Mouse (Mus musculus): ENCODE results near the gene Sec24d. TPM values are rescaled to one million over a fixed set of nuclear protein-coding genes. Genes with fewer than 3 reads are reported as not detected.

Gene Sec24d
- polyA plus RNA-seq, 1 experiment from 2014 or later, result 21.5 TPM

GRCm38 (mm10) chr3:123288856-123289570 is 21.8 kb downstream of the Sec24d start:
- no peak overlapping the region for H3K9ac ChIP-seq (ENCODE audit: low read length)
- H3K9me3 ChIP-seq (ENCODE audit: control insufficient read depth, low read length), result no peaks in the 10 kb centered on the region
- H3K27ac ChIP-seq (ENCODE audit: low read depth, low read length), result no peak overlapping the region
- no peaks in the 10 kb centered on the region for H3K4me1 ChIP-seq (ENCODE audit: control insufficient read depth, insufficient read depth, low read length)
- no peak overlapping the region for H3K4me3 ChIP-seq (ENCODE audit: low read depth, low read length)
- no peak overlapping the region for H3K4me2 ChIP-seq
- 57% methylated on average over 9 of the region's 9 CpGs for WGBS
- no peak for DNase-seq (ENCODE audit: low spot score, missing footprints)
- ATAC-seq (ENCODE audit: low FRiP score), result no peak
- H3K36me3 ChIP-seq (ENCODE audit: control insufficient read depth, insufficient read depth, low read length), result no peaks in the 10 kb centered on the region
- no peaks in the 10 kb centered on the region for H3K27me3 ChIP-seq (ENCODE audit: control insufficient read depth, insufficient read depth, low read length)

GRCm38 (mm10) chr3:123291670-123292069 is 24.4 kb downstream of the Sec24d start:
- no peak overlapping the region for H3K4me3 ChIP-seq (ENCODE audit: low read depth, low read length)
- DNase-seq (ENCODE audit: low spot score, missing footprints) (no peak), ATAC-seq (ENCODE audit: low FRiP score) (no peak)
- no peaks in the 10 kb centered on the region for H3K27me3 ChIP-seq (ENCODE audit: control insufficient read depth, insufficient read depth, low read length)
- H3K4me1 ChIP-seq (ENCODE audit: control insufficient read depth, insufficient read depth, low read length), result no peaks in the 10 kb centered on the region
- H3K9ac ChIP-seq (ENCODE audit: low read length), result no peak overlapping the region
- no peak overlapping the region for H3K4me2 ChIP-seq
- no peaks in the 10 kb centered on the region for H3K9me3 ChIP-seq (ENCODE audit: control insufficient read depth, low read length)
- no peak overlapping the region for H3K27ac ChIP-seq (ENCODE audit: low read depth, low read length)
- no peaks in the 10 kb centered on the region for H3K36me3 ChIP-seq (ENCODE audit: control insufficient read depth, insufficient read depth, low read length)

GRCm38 (mm10) chr3:123296654-123297053 is 29.4 kb downstream of the Sec24d start:
- no peak for DNase-seq (ENCODE audit: low spot score, missing footprints)
- ATAC-seq (ENCODE audit: low FRiP score), result no peak
- 74% methylated on average over 11 of the region's 11 CpGs for WGBS
- Histone ChIP-seq H3K27me3 (ENCODE audit: control insufficient read depth, insufficient read depth, low read length) (no peaks in the 10 kb centered on the region), H3K4me2 (no peak overlapping the region), H3K27ac (ENCODE audit: low read depth, low read length) (no peak overlapping the region), H3K9me3 (ENCODE audit: control insufficient read depth, low read length) (no peaks in the 10 kb centered on the region), H3K4me1 (ENCODE audit: control insufficient read depth, insufficient read depth, low read length) (no peaks in the 10 kb centered on the region), H3K9ac (ENCODE audit: low read length) (no peak overlapping the region), H3K36me3 (ENCODE audit: control insufficient read depth, insufficient read depth, low read length) (no peaks in the 10 kb centered on the region), H3K4me3 (ENCODE audit: low read depth, low read length) (no peak overlapping the region)

GRCm38 (mm10) chr3:123298283-123298682 is 31.0 kb downstream of the Sec24d start:
- no peak overlapping the region for H3K9ac ChIP-seq (ENCODE audit: low read length)
- DNase-seq (ENCODE audit: low spot score, missing footprints), result no peak
- 92% methylated on average over 9 of the region's 9 CpGs for WGBS

GRCm38 (mm10) chr3:123301521-123301920 is 34.3 kb downstream of the Sec24d start:
- no peak for DNase-seq (ENCODE audit: low spot score, missing footprints)
- Histone ChIP-seq H3K4me3 (ENCODE audit: low read depth, low read length) (no peak overlapping the region), H3K9me3 (ENCODE audit: control insufficient read depth, low read length) (no peaks in the 10 kb centered on the region), H3K4me1 (ENCODE audit: control insufficient read depth, insufficient read depth, low read length) (no peaks in the 10 kb centered on the region), H3K27ac (ENCODE audit: low read depth, low read length) (no peak overlapping the region), H3K9ac (ENCODE audit: low read length) (no peak overlapping the region), H3K27me3 (ENCODE audit: control insufficient read depth, insufficient read depth, low read length) (no peaks in the 10 kb centered on the region), H3K36me3 (ENCODE audit: control insufficient read depth, insufficient read depth, low read length) (no peaks in the 10 kb centered on the region), H3K4me2 (no peak overlapping the region)
- 97% methylated on average over 2 of the region's 2 CpGs for WGBS
- ATAC-seq (ENCODE audit: low FRiP score), result no peak

More at GRCm38 (mm10) chr3:123298283-123298682, 31.0 kb downstream of the Sec24d start:
- H3K9me3 ChIP-seq (ENCODE audit: control insufficient read depth, low read length), result no peaks in the 10 kb centered on the region
- ATAC-seq (ENCODE audit: low FRiP score), result no peak
- no peak overlapping the region for H3K4me3 ChIP-seq (ENCODE audit: low read depth, low read length)
- H3K4me2 ChIP-seq, result no peak overlapping the region
- H3K4me1 ChIP-seq (ENCODE audit: control insufficient read depth, insufficient read depth, low read length), result no peaks in the 10 kb centered on the region
- no peaks in the 10 kb centered on the region for H3K27me3 ChIP-seq (ENCODE audit: control insufficient read depth, insufficient read depth, low read length)
- H3K36me3 ChIP-seq (ENCODE audit: control insufficient read depth, insufficient read depth, low read length), result no peaks in the 10 kb centered on the region
- H3K27ac ChIP-seq (ENCODE audit: low read depth, low read length), result no peak overlapping the region

- ATAC-seq (ENCODE audit: low FRiP score), result no peak
- Histone ChIP-seq H3K27ac (ENCODE audit: low read depth, low read length) (no peak overlapping the region), H3K4me2 (no peak overlapping the region), H3K4me3 (ENCODE audit: low read depth, low read length) (no peak overlapping the region), H3K27me3 (ENCODE audit: control insufficient read depth, insufficient read depth, low read length) (no peaks in the 10 kb centered on the region), H3K4me1 (ENCODE audit: control insufficient read depth, insufficient read depth, low read length) (no peaks in the 10 kb centered on the region), H3K9ac (ENCODE audit: low read length) (no peak overlapping the region), H3K9me3 (ENCODE audit: control insufficient read depth, low read length) (no peaks in the 10 kb centered on the region), H3K36me3 (ENCODE audit: control insufficient read depth, insufficient read depth, low read length) (no peaks in the 10 kb centered on the region)
- WGBS, result 91% methylated on average over 15 of the region's 15 CpGs
- no peak for DNase-seq (ENCODE audit: low spot score, missing footprints)
Observed at GRCm38 (mm10) chr3:123305611-123306010, 38.4 kb downstream of the Sec24d start.

- H3K9ac ChIP-seq (ENCODE audit: low read length), result no peak overlapping the region
- H3K27me3 ChIP-seq (ENCODE audit: control insufficient read depth, insufficient read depth, low read length), result no peaks in the 10 kb centered on the region
- WGBS, result 91% methylated on average over 6 of the region's 6 CpGs
Observed at GRCm38 (mm10) chr3:123307446-123307845, 40.2 kb downstream of the Sec24d start.

GRCm38 (mm10) chr3:123309141-123309540 is 41.9 kb downstream of the Sec24d start:
- ATAC-seq (ENCODE audit: low FRiP score) (no peak), DNase-seq (ENCODE audit: low spot score, missing footprints) (no peak)
- no peaks in the 10 kb centered on the region for H3K4me1 ChIP-seq (ENCODE audit: control insufficient read depth, insufficient read depth, low read length)
- no peaks in the 10 kb centered on the region for H3K36me3 ChIP-seq (ENCODE audit: control insufficient read depth, insufficient read depth, low read length)
- no peaks in the 10 kb centered on the region for H3K9me3 ChIP-seq (ENCODE audit: control insufficient read depth, low read length)
- no peaks in the 10 kb centered on the region for H3K27me3 ChIP-seq (ENCODE audit: control insufficient read depth, insufficient read depth, low read length)
- H3K4me3 ChIP-seq (ENCODE audit: low read depth, low read length), result no peak overlapping the region
- H3K9ac ChIP-seq (ENCODE audit: low read length), result no peak overlapping the region
- H3K27ac ChIP-seq (ENCODE audit: low read depth, low read length), result no peak overlapping the region
- WGBS, result 77% methylated on average over 6 of the region's 6 CpGs
- H3K4me2 ChIP-seq, result no peak overlapping the region

More at GRCm38 (mm10) chr3:123307446-123307845, 40.2 kb downstream of the Sec24d start:
- Histone ChIP-seq H3K4me2 (no peak overlapping the region), H3K27ac (ENCODE audit: low read depth, low read length) (no peak overlapping the region), H3K36me3 (ENCODE audit: control insufficient read depth, insufficient read depth, low read length) (no peaks in the 10 kb centered on the region), H3K4me3 (ENCODE audit: low read depth, low read length) (no peak overlapping the region), H3K4me1 (ENCODE audit: control insufficient read depth, insufficient read depth, low read length) (no peaks in the 10 kb centered on the region), H3K9me3 (ENCODE audit: control insufficient read depth, low read length) (no peaks in the 10 kb centered on the region)
- no peak for DNase-seq (ENCODE audit: low spot score, missing footprints)
- no peak for ATAC-seq (ENCODE audit: low FRiP score)

- no peaks in the 10 kb centered on the region for H3K9me3 ChIP-seq (ENCODE audit: control insufficient read depth, low read length)
- H3K27me3 ChIP-seq (ENCODE audit: control insufficient read depth, insufficient read depth, low read length), result no peaks in the 10 kb centered on the region
- no peaks in the 10 kb centered on the region for H3K4me1 ChIP-seq (ENCODE audit: control insufficient read depth, insufficient read depth, low read length)
- no peak overlapping the region for H3K27ac ChIP-seq (ENCODE audit: low read depth, low read length)
- no peak for ATAC-seq (ENCODE audit: low FRiP score)
- WGBS, result 82% methylated on average over 9 of the region's 9 CpGs
- H3K4me3 ChIP-seq (ENCODE audit: low read depth, low read length), result no peak overlapping the region
- no peak overlapping the region for H3K9ac ChIP-seq (ENCODE audit: low read length)
- DNase-seq (ENCODE audit: low spot score, missing footprints), result no peak
- no peak overlapping the region for H3K4me2 ChIP-seq
- no peaks in the 10 kb centered on the region for H3K36me3 ChIP-seq (ENCODE audit: control insufficient read depth, insufficient read depth, low read length)
Observed at GRCm38 (mm10) chr3:123312477-123313062, 45.3 kb downstream of the Sec24d start.
